Mouse (Mus musculus) cerebellum, adult 2 months (tissue): Measurements from ENCODE around the gene Piwil4.

ENCODE experiments used
- CTCF ChIP-seq: fragments of 200-500 bp; IDR thresholded peaks from 2 replicates; pipeline ENCODE4 v1.5.1; 2011; ENCODE audit warnings: low read depth, mild to moderate bottlenecking, control low read depth, low read length, moderate library complexity, borderline replicate concordance; ENCODE audit not compliant: insufficient read depth
- POLR2A ChIP-seq: fragments of 200-500 bp; IDR thresholded peaks from 2 replicates; pipeline ENCODE4 v1.6.1; 2011; ENCODE audit warnings: low read length, control low read depth, borderline replicate concordance; ENCODE audit not compliant: insufficient read depth

DNA sequence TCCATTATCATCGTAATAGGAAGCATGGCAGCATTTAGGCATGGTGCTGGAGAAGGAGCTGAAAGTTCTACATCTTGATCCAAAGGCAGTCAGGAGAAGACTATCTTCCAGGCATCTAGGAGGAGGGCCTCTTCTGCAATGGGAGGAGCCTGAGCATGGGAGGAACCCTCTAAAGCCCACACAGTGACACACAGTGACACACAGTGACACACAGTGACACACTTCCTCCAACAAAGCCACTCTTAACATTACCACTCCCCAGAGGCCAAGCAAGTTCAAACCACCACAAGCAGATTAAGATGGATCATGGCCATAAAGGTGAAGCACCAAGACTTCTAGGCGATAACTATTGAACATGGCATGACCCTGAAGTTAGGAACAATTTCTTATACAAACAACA, 31.5 kb upstream of the Piwil4 start:
- TF ChIP-seq CTCF (no peak), POLR2A (no peak)
